Mouse (Mus musculus) cerebellum, adult 18-20 months (tissue): ENCODE measurements at regions not wholly inside any gene's neighbourhood (a gene's known extent, or its start where the extent isn't known, plus 50 kb on each side); places are given as distances from the start of the nearest gene placed in this dataset.

Experiments used
- DNase-seq, 2 experiments: peaks; one replicate each; pipeline ENCODE4 v3.0.0; 2021

DNA sequence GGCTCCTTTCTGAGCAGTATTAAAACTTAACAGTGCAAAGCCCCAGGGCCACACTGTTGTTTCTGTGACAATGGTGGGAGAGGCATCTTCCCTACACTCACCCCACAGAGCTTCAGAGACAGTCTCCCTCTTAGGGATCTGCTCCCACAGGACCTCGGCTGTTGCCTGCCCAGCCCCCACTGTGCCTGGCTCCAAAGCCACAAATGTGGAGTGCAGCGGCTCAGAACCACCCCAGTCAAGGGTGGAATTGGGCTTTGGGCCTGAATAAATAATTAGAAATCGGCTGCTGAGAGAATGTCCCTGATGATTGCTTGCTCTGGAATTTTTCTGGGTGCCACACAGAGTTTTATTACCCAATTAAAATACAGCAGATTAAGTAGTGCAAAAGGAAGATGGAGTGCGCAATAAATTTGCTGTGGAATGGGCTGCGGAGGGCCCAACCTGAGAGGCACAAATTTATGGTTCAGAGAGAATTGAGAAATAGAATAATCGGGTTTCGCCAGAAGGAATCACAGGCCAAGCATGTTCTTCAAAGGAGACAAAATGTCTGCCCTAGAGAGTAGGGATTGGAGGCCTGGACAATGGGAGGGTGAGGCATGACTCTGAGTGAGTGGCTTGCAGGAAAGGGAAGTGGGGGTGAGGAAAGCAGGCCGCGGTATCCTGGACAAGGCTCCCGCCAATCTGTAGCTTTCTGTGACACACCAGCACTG, 56.4 kb downstream of the Cd24a start:
- DNase-seq: no peak

DNA sequence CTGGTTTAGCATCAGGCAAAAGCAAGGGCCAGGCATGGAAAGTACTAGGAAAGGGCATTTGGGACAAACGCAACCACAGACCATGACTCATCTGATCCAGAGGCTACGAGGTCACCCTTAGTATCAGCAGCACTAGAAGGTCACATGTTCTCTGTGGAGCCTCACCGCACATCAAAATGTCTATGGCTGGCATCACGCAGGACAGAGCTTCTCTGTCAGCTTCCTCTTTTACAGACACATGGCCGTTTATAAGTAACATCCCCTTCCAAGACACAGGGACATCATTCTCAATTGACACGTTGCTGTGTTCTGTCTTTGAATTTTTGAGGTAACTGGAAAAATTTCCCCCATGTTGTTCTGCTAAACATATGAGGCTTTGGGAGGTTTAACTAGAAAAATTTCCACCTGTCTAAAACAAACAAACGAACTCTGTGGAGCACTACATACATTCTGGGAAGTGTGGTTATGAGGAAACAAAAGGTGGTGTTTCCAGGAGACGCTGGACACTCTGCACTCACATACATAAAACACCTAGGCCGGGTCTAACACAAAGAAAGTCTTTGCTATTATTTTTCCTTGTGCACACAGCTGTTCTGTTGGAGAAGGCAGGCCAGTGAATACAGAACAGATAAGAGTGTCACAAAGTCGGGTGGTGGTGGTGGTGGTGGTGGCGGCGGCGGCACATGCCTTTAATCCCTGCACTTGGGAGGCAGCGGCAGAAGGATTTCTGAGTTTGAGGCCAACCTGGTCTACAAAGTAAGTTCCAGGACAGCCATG, 63.3 kb downstream of the Cd24a start:
- no peak for DNase-seq

DNA sequence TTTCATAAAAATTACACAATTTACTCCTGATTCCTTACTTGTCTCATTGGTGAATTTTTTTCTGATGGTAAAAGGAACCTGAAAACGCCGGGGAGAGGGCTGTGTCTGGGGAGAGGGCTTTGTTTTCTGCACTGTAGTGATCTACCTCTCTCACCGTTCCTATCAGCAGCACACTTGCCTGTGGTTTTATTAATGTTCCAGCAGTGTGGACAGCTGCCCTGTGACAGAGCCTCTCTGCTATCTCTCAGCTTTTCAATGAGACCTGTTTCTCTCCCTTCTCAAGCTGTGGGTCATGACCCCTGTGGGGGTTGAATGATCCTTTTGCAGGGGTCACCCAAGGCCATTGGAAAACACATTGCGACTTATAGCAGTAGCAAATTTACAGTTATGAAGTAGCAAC, 68.2 kb downstream of the Cd24a start:
- no peak for DNase-seq

DNA sequence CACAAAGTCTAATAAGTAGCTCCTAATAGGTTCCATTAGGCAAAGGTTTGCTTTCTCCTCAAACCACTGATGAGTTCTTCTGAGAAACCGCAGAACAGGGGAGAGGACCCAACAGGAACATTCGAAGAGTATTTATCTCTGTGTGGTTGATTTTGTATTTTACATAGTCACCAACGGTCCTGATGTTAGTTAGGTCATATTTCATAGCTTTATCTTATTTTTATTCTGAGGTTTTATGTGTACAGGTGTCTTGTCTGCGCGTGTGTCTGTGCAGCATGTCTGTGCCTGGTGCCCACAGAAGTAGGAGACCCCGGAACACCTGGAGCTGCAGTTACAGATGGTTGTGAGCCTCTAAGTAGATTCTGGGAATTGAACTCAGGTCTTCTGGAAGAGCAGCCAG, 68.9 kb downstream of the Cd24a start:
- DNase-seq: no peak

DNA sequence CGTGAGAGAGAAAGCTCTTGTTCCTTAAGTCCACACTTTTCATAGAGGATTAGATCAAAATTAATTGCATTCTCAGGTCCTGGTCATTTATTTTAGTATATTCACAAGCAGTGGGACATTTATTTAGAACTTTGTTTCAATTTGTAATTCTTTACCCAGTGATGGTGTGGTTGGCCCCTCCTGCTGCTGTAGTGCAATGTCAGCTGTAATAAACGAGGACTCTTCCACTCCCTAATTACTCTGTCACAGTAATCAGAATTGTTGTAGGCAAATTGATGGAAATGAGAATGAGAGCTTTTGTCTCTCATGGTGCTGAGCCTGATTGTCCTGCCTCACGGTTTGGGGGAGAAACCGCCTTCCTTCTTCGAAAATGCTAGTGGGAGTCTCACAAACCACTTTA, 70.1 kb downstream of the Cd24a start:
- no peak for DNase-seq

DNA sequence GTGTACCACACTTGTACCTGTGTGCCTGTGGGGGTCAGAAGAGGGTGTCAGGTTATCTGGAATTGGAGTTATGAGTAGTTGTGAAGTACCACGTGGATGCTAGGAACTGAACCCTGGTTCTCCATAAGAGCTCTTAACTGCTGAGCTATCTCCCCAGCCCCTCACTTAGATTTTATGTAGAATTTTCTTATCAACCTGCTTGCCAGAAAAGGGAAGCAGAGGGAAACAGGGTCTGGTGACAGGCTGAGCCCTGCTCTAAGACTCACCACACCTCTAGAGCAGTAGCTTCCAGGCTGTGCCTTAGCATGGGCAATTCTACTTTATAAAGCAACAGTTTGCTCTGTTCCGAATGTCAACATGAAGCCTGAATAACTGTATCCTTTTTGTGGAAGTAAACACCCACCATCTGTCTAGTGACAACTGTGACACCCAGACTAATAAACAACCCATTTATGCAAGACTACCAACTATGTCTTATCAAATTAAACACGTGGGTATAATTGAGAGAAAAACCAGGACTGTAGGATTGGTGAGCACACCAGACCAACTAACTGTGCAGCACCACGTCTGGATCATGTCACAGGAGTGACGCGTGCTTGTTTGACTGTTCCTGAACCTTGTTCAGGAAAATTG, 70.8 kb downstream of the Cd24a start:
- no peak for DNase-seq

DNA sequence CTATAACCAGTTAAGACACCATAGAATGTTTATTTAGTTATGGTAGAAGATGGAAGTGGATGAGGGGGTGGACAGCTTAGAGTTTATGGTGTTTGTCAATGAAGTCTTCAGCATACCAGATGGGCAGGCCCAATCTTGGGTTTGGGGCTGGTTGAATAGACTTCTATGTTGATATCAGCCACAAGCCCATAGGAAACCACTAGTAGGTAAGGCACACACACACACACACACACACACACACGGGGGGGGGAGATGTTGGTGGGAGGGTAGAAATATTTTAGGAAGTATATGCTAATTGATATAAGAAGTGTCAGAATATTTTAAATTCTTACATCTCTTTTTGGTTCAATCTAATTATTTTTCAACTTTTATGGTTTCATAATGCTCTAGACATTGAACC, 72.4 kb downstream of the Cd24a start:
- no peak for DNase-seq

DNA sequence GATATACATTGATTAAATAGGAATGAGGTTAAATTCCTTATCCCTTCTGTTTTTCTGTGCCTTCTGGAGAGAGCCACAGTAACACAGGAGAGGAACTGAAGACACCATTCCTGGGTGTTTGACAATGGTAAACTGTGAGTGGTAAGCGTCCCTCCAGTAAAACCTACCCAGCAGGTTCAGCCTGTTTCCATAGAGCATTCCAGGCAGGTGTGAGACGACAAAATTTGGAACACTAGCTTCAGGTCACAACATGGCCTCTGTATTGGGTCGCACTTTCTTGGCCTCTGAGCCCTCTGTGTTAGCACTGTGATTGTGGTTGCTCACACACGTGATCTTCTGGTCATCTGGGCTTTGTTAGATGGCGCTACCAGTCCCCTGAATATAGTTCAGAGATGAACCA, 73.4 kb downstream of the Cd24a start:
- DNase-seq: no peak

DNA sequence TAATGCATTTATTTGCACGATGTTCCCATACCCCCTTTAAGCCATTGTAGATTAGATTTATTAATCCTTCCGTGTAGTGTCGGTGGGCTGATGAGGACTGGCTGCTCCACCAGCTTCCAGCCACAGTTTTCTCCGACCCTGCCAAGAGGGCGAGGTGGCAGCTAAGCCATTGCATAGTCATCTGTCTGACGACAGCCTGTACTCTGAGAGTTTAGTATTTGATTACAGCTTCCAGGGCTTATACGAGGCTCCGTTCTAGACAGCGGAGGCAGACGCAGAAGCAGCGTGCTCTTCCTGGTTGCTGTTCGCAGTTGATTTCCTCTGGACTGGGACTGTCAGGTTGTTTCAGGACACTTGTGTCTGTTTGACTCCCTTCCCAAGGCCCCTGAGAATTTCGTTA, 73.8 kb downstream of the Cd24a start:
- no peak for DNase-seq

DNA sequence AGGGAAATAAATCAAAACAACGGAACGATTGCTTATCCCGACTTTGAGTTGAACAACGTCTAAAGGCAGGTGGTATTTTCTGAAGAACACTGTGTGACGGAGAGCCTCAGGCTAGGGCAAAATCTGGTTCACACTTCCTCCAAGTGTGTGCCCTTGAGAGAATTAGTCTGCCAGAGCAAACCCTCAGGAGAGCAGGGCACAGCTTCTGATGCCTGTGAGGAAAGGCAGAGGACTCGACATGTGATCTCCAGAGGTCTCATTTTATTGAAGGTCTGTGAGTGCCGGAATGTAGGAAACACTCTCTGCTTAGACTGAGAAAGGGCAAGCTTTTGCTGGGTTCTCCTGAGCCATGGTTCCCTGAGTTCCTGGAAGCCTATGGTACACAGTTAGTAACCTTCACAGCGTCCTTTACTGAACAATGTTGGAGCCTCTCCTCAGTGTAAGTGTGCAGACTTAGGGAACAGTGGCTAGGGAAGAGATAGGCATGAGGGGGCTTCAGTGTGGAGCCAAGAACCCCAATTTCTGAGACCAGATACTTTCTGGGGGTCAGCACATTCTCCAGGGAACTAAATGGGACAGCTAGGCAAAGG, 77.1 kb downstream of the Cd24a start:
- no peak for DNase-seq

DNA sequence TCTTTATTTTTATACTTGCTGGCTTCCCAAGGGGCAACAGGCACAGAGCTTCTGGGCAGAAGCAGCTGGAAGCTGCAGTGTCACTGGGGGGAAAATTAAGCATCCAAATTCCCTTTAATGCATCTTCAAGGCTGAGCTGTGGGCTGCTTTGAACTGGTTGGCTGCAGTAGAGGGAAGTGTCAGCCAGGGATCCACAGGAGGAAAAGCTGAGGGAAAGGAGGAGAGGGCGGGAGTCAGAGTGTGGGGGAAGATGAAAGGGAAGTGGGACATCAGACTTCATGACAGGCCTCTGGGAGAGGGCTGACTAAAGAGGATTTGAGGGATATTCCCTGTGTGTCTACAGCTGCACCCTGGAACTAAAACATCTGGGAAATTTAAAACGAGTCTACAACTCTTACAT, 77.6 kb downstream of the Cd24a start:
- no peak for DNase-seq

DNA sequence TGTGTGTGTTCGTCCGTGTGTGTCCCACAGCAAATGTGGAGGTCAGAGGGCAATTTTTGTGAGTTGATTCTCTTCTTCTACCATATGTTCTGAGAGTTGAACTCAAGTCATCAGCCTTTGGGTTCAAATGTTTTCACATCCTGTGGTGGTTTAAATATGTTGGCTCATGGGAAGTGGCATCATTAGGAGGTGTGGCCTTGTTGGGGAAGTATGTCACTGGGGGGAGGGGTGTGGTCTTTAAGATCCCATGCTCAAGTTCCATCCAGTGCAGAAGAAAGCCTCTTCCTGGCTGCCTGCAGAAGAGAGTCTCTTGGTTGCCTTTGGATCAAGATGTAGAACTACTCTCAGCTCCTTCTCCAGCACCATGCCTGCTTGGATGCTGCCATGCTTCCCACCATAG, 78.1 kb downstream of the Cd24a start:
- no peak for DNase-seq

DNA sequence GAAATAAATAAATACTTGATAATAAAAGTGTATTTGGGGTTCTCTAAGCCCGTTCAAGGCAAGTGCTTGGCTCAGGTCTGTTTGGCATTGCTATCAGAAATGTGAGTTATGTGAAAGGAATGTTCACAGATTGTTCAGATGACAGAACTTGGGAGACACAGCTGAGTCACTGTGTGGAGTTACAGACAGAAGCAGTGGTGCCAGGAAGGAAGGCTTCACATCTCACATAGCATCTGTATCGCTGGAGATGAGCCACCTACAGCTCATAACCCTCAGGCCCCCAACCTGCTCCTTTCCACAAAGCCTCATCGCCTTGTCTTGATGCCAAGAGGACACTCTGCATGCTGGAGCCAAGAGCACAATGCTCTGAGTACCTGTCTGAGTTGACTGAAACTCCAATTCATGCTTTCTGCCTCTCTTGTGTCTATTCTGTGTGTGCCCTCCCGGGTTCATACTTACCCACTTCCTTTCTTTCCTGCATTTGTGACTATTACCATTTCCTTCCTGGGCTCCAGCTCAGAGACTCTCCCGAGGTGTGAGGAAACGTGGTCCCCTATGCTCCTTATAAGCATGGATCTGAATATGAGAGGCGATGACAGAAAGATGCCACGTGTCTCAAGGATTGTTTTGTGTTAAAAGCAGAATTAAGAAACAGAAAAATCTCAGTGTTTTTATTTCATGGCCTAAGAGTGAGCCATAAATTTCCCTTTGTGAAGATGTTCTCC, 79.6 kb downstream of the Cd24a start:
- DNase-seq: no peak

DNA sequence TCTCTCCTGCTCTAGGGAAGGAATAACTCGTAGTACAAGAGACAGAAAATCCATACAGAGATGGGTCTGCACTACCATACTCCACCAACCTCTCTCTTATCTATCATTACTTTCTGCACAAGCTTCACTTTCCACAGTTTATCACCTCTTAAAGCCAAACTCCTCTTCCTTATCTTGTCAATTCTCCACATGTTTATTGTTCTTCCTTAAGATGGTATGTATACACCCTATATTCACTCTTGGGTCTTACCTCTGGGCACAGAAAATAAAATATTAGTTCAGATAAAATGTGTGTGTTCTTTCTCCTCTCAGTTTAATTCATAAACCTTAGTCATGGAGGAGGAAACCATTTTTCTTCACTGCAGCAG, 80.1 kb downstream of the Cd24a start:
- no peak for DNase-seq

DNA sequence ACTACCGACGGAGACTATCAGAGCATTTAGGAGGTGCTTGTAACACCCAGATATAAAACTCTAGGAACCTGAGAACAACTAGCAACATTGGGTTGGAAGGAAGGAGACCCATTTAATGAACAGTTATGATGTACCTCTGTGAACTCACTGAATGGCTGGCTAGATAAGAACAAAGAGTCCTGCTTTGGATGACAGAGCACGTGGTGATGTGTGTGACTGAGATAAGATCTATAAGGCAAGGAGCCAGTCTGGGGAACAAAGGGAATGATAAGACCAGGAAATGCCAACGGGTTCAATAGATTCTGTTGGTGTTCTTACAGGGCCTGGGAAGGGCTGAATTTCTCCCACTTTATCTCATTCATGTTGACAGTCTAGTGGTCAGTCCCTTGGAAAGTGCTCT, 86.8 kb downstream of the Cd24a start:
- DNase-seq: no peak

DNA sequence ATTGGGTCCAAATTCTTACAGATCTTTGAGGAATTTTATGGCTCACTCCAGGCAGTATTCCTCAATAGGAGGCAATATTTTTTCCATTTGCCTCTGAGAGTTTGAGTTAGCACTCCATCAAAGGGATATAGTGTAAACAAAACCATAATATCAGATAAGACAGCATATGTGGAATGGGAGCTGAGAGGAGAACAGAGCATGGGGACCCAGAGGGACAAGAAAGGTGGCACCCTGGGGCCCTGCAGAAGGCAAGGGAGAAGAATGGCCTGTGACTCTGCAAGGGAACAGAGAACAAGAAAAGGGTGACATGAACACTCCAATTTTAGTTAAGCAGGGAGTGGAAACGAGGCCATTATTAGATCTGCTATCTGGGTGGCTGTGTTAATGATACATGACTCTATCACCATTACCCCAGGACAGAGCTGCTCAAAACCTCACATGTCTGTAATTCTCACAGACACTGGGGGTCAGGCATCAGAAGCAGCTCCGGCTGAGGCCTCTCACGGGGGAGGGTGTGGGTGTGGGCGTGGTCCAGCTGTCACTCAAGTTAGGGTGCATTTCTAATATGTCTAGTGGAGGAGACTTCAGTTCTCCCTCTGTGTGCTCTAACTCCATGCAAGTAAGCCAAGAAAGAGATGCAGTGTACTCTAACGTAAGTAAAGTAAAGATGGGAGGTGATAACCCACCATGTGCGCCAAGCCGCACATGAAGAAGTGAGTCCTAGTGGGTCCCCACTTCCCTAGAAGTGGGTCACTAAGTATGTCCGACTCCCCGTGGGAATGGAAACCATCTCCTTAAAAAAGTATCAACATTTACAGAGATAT, 88.4 kb downstream of the Cd24a start:
- no peak for DNase-seq

DNA sequence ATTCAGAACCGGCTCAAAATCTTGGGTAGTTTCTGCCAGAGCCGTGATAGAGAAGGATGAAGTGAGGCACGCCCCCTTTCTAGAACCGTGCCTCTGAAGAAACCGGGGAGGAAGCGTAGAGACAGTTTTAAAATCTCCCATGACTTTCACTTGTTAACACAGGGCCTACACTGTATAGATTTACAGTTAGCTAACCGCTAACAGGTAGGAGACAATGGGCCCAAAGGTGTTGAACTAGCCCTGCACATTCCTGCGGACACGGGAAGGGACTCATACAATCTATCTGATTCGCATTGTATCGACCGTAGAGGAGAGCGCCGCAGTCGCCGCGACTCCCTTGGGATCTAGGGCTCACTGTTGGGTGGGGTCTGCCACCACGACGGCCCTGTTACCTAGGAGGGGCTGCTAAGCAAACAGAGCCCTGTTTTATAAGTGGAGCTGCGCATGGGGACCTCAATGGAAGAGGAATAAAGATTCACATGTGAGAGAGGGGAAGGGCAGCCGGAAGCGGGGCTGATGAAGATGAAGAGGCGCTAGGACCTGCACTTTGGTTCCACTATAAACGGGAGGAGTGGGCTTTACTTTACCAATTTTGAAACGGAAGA, 89.1 kb downstream of the Cd24a start:
- DNase-seq: no peak

DNA sequence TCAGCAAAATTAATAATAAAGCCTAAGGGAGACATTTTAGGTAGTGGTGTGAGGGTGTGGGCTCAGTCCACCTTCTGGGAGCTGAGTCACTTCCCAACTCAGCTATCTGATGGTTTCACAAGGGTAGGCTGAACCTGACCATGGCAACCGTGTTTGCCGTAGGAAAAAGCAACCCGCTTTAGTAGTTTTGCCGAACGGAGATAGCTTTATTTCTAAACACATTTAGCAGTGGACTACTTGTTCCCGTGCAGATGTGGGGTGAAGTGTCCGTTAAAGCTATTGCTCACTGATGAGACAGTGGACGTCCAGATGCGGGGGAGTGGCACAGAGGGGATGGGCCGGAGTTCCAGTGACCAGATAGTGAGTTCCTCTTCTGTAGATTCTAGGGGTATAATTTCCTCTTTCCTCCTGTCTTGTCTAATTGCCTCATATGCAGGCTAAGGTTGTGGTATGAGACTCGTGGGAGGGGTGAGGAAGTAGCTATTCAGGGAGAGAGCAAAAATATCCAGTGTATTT, 89.7 kb downstream of the Cd24a start:
- DNase-seq: no peak

DNA sequence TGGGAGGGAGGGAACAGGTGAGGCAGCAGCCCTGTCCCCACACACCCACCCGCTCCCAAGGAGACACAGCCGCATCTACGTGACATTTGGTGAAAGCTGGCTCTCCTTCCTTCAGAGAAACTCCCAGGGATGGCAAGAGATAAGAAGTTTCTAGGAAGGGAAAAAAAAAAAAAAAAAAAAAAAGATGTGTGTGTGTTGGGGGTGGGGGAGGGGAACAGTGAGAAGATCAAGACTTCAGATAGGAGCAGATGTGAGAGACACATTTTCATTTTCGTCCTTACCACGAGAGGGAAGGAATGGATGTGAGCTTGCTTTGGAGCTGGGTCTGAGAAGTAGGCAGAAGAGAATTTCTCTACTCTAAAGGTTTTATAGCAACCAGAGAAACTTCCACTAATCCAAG, 91.4 kb downstream of the Cd24a start:
- DNase-seq: no peak

DNA sequence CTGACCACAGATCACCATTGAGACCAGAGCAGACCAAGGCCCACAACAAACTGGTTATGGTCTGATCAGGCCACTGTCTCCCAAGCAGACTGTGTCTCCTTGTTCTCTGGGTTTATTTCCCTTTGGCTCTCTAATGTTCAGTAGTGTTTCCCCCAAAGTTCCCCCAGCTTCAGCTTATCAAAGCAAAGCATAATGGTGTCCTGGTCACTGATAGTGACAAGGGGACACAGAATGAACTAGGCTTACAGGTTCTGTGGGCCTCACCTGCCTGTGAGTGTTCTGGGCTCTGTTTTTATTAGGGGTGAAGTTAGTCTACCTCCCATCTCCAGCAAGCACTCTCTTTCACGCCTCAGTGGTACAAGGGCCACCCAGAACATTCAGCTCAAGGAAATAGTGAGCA, 92.7 kb downstream of the Cd24a start:
- DNase-seq: no peak

DNA sequence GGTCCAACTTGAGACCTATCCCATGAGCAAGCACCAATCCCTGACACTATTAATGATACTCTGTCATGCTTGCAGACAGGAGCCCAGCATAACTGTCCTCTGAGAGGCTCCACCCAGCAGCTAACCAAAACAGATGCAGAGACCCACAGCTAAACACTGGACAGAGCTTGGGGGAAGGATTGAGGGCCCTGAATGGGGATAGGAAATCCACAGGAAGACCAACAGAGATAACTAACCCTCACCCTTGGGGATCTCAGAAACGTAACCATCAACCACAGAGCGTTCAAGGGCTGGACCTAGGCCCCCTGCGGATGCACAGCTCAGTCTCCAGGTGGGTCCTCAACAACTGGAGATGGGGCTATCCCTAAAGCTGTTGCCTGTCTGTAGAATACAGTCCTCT, 93.7 kb downstream of the Cd24a start:
- DNase-seq: no peak

DNA sequence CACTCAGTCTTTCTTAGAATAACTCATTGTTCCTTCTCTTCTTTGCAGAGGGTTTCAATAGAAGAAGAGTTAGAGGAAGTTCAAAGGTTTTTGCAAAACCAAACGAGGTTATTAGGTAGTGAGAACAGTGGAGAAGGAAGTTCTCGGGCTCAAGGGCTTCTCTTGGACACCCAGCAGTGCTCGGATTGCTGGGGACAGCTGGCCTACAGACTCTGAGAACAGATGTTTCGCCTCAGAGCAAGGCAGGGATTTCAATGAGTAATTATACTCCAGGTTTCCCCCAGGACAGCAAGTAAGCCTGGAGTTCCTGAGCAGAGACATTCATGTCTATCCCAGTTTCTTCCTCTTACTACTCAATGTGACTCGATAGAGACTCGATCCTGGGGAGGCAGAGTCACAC, 94.4 kb downstream of the Cd24a start:
- DNase-seq: no peak
